ENCODE assay signal across 8 mouse cellular contexts in the genomic region with DNA sequence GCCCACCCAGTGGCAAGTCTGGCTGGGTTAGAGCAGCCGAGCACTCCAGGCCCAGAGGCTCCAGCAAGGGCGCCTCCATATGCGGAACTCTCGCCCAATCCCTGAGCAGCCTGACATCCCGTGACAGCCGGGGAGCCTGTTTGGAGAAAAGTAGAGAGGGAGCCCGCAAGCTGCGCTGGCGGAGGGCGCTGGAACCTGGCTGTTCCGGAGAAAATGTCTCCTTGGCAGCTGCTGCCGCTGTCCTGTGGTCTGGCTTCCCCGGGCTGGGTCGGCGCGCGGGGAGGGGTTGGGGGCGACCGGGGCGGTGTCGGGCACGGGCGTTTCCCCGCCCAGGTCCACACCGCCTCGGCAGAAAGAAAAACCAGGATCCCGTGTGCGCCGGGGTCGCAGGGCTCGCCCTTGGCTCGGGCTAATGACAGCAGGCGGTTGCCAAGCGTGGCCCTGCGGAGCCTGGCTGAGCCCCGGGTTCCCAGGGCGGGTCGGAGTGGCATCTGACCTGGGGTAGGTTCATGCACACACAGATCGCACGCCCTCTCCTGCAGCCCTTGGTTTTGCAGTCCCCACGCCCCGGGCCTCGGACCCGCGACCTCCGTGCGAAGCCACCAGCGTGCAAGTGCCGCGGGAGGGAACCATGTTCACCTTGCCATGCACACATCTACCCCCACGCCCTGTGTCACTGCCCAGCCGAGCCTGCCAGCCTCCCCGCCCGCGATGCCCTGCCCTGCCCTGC. TPM values are rescaled to one million over a fixed set of nuclear protein-coding genes. Genes with fewer than 3 reads are reported as not detected.
A peak's percentile ranks its signal among the peaks of the same experiment; 100 is the strongest.
DNase-seq lines count a peak whose midpoint lies in the region; ATAC-seq and TF ChIP-seq lines count a peak whose summit lies in the region.

No protein-coding gene starts in this region.

- H3K27me3 ChIP-seq in CH12.LX (replicated peaks): peaks cover 9% of the 10 kb centered on the region
- H3K27me3 ChIP-seq in forebrain, embryonic 10.5 days (ENCODE audit: poor library complexity, severe bottlenecking): no peaks in the 10 kb centered on the region
- H3K27me3 ChIP-seq in heart, embryonic 15.5 days: no peaks in the 10 kb centered on the region
- no peaks in the 10 kb centered on the region for H3K27me3 ChIP-seq in liver, embryonic 13.5 days
- H3K27me3 ChIP-seq in stomach, embryonic 14.5 days (ENCODE audit: control insufficient read depth, insufficient read depth, low read length): no peaks in the 10 kb centered on the region

- no peak for TF ChIP-seq EP300 in CH12.LX (IDR thresholded peaks at IDR 0.05; ENCODE audit: low read length)

- peak; percentile 44; the same call in 1 of the 2 replicates for TF ChIP-seq POLR2A in CH12.LX (IDR thresholded peaks at IDR 0.05; ENCODE audit: low read depth, low read length)

- WGBS in forebrain, embryonic 10.5 days: under 1% methylated on average over 53 of the region's 55 CpGs
- under 1% methylated on average over 52 of the region's 55 CpGs for WGBS in heart, embryonic 15.5 days
- under 1% methylated on average over 55 of the region's 55 CpGs for WGBS in liver, embryonic 13.5 days (ENCODE audit: insufficient replicate concordance)
- WGBS in stomach, embryonic 14.5 days: under 1% methylated on average over 51 of the region's 55 CpGs

- no peak for TF ChIP-seq RAD21 in CH12.LX (IDR thresholded peaks at IDR 0.05; ENCODE audit: low read depth, low read length)

- peak overlapping the region; percentile 68 for H3K4me2 ChIP-seq in CH12.LX (ENCODE audit: insufficient read depth, low read depth, poor library complexity, severe bottlenecking)
- H3K4me2 ChIP-seq in heart, embryonic 15.5 days: peak overlapping the region; percentile 93
- peak overlapping the region; percentile 99 for H3K4me2 ChIP-seq in liver, embryonic 13.5 days
- peak overlapping the region; percentile 88 for H3K4me2 ChIP-seq in stomach, embryonic 14.5 days (replicated peaks; ENCODE audit: low read depth, low read length)

- dilution Hi-C loops in CH12.LX (cut with MboI; ENCODE audit: extremely low pct_ligation_motif_present, extremely low pct_unique_long_range_greater_than_20kb, low sequenced_read_pairs): no loop called here

- ATAC-seq in heart, embryonic 15.5 days (replicated peaks; ENCODE audit: insufficient number of reproducible peaks, insufficient read depth, low FRiP score, low read depth): peak; percentile 82
- peak; percentile 67 for ATAC-seq in liver, embryonic 13.5 days (ENCODE audit: low read depth)
- peak; percentile 82 for ATAC-seq in stomach, embryonic 14.5 days (ENCODE audit: insufficient number of reproducible peaks, insufficient read depth, low FRiP score, low read depth)

- no peaks in the 10 kb centered on the region for H3K79me2 ChIP-seq in CH12.LX (replicated peaks; ENCODE audit: control insufficient read depth, extremely low read depth, insufficient read depth, poor library complexity, severe bottlenecking)

- in situ Hi-C loops in CH12.LX (cut with MboI; ENCODE audit: low pct_ligation_motif_present, low pct_unique_long_range_greater_than_20kb, low sequenced_read_pairs): no loop called here

- TF ChIP-seq CTCF in CH12.LX (conservative IDR thresholded peaks at IDR 0.05 in 1 of 2, IDR thresholded peaks at IDR 0.05 in 1 of 2; ENCODE audit: low read depth in 2 of 2, low read length in 2 of 2): no peak

- peak overlapping the region; percentile 30; the same call in 1 of the 2 replicates for H3K27ac ChIP-seq in CH12.LX (ENCODE audit: insufficient read depth, low read depth)
- H3K27ac ChIP-seq in forebrain, embryonic 10.5 days: peak overlapping the region; percentile 98
- H3K27ac ChIP-seq in heart, embryonic 15.5 days: peak overlapping the region; percentile 99
- peak overlapping the region; percentile 93 for H3K27ac ChIP-seq in liver, embryonic 13.5 days
- peak overlapping the region; percentile 97 for H3K27ac ChIP-seq in stomach, embryonic 14.5 days (ENCODE audit: low read length)

- no peaks in the 10 kb centered on the region for H3K9me3 ChIP-seq in CH12.LX (replicated peaks; ENCODE audit: low read length)
- H3K9me3 ChIP-seq in forebrain, embryonic 10.5 days: no peaks in the 10 kb centered on the region
- no peaks in the 10 kb centered on the region for H3K9me3 ChIP-seq in heart, embryonic 15.5 days (replicated peaks)
- no peaks in the 10 kb centered on the region for H3K9me3 ChIP-seq in liver, embryonic 13.5 days (replicated peaks)
- H3K9me3 ChIP-seq in stomach, embryonic 14.5 days (ENCODE audit: control insufficient read depth, low read depth, low read length): no peaks in the 10 kb centered on the region

- H3K9ac ChIP-seq in CH12.LX (ENCODE audit: insufficient read depth, low read depth): peak overlapping the region; percentile 90
- H3K9ac ChIP-seq in heart, embryonic 15.5 days: peak overlapping the region; percentile 92
- peak overlapping the region; percentile 94 for H3K9ac ChIP-seq in liver, embryonic 13.5 days
- H3K9ac ChIP-seq in stomach, embryonic 14.5 days (replicated peaks; ENCODE audit: low read depth, low read length): peak overlapping the region; percentile 87

- peak overlapping the region; percentile 72 to 97 (median 74) for H3K4me3 ChIP-seq in CH12.LX (replicated peaks in 1 of 3; ENCODE audit: low read depth in 2 of 3, low read length in 2 of 3, poor library complexity in 1 of 3)
- H3K4me3 ChIP-seq in forebrain, embryonic 10.5 days: peak overlapping the region; percentile 87
- H3K4me3 ChIP-seq in heart, embryonic 15.5 days: peak overlapping the region; percentile 80
- H3K4me3 ChIP-seq in liver, embryonic 13.5 days (replicated peaks): peak overlapping the region; percentile 87
- H3K4me3 ChIP-seq in stomach, embryonic 14.5 days (ENCODE audit: low read depth, low read length): peak overlapping the region; percentile 80

- peaks cover 0 to 8% of the 10 kb centered on the region in 2 experiments; a peak in 2 of 4 replicates for H3K4me1 ChIP-seq in CH12.LX (ENCODE audit: control insufficient read depth in 1 of 2, insufficient read depth in 2 of 2)
- H3K4me1 ChIP-seq in forebrain, embryonic 10.5 days: peaks cover 34% of the 10 kb centered on the region
- H3K4me1 ChIP-seq in heart, embryonic 15.5 days (replicated peaks): peaks cover 13% of the 10 kb centered on the region
- peaks cover 36% of the 10 kb centered on the region for H3K4me1 ChIP-seq in liver, embryonic 13.5 days (replicated peaks)
- peaks cover 12% of the 10 kb centered on the region; the same call in 1 of the 2 replicates for H3K4me1 ChIP-seq in stomach, embryonic 14.5 days (ENCODE audit: control insufficient read depth, insufficient read depth, low read length)

- H3K36me3 ChIP-seq in CH12.LX (replicated peaks in 1 of 2; ENCODE audit: control insufficient read depth in 1 of 2, insufficient read depth in 1 of 2, low read length in 1 of 2): peaks cover 0 to 3% of the 10 kb centered on the region in 2 experiments
- no peaks in the 10 kb centered on the region for H3K36me3 ChIP-seq in forebrain, embryonic 10.5 days (replicated peaks)
- H3K36me3 ChIP-seq in heart, embryonic 15.5 days: 0 out of 2 replicates have a peak, but pooled peaks cover 5% of the 10 kb centered on the region
- H3K36me3 ChIP-seq in liver, embryonic 13.5 days: peaks cover 5% of the 10 kb centered on the region; the same call in 1 of the 2 replicates
- H3K36me3 ChIP-seq in stomach, embryonic 14.5 days (ENCODE audit: control insufficient read depth, insufficient read depth, low read length): peaks cover 7% of the 10 kb centered on the region; the same call in 1 of the 2 replicates

- DNase-seq in CH12.LX (ENCODE audit: extremely low read depth): peak; percentile 32
- peak; percentile 63 for DNase-seq in c-Kit-positive CD71-negative TER-119-negative erythroid progenitor cells, embryonic 14.5 days (ENCODE audit: low read depth)
- DNase-seq in forebrain, embryonic 10.5 days (ENCODE audit: extremely low spot score, low spot score): peak; percentile 84
- peak; percentile 89 for DNase-seq in kidney, postnatal 14 days
- DNase-seq in liver, embryonic 13.5 days: peak; percentile 70
- peak; percentile 13 to 36 for DNase-seq in natural killer cell, adult 2 months (ENCODE audit: low spot score in 2 of 2)

TF ChIP-seq in CH12.LX, 34 proteins besides CTCF, POLR2A, EP300 and RAD21 (continues in another document):
- TF ChIP-seq CHD1 (IDR thresholded peaks at IDR 0.05; ENCODE audit: low read depth, low read length) (no peak), TCF12 (IDR thresholded peaks at IDR 0.05; ENCODE audit: low read depth, low read length) (0 out of 2 replicates have a peak, but pooled peaks have one; percentile 13), NRF1 (IDR thresholded peaks at IDR 0.05; ENCODE audit: low read depth, low read length) (no peak), SMC3 (IDR thresholded peaks at IDR 0.05; ENCODE audit: low read depth, low read length) (no peak), MYC (IDR thresholded peaks at IDR 0.05; ENCODE audit: low read depth, low read length) (no peak), JUND (conservative IDR thresholded peaks at IDR 0.05; ENCODE audit: low read depth, low read length) (no peak)

RNA-seq across cellular contexts. Expression of a gene that starts 1.1 kb away (rescaled TPM):
- total RNA-seq in CH12.LX (2012; rRNA removed) (2.5 and 3.1 TPM in 2 replicates), CH12.LX (2014; rRNA removed) (1.5 and 1.6 TPM in 2 replicates)
- 3.9 and 4.4 TPM in 2 replicates for polyA plus RNA-seq in CH12.LX (2012; ENCODE audit: insufficient read length, low read depth)
- polyA plus RNA-seq in forebrain, embryonic 10.5 days (2016; fragmentation: Nextera tagmentation; extraction: Ambion mirVana): 14.2 and 14.7 TPM in 2 replicates
- polyA plus RNA-seq in heart, embryonic 15.5 days (2015; fragmentation: Nextera tagmentation; extraction: Ambion mirVana): 31.1 and 32.4 TPM in 2 replicates
- 9.0 and 9.5 TPM in 2 replicates for polyA plus RNA-seq in liver, embryonic 13.5 days (2015; fragmentation: Nextera tagmentation; extraction: Ambion mirVana)
- polyA plus RNA-seq in stomach, embryonic 14.5 days (2014; fragmentation: Nextera tagmentation; extraction: Ambion mirVana): 36.3 and 36.8 TPM in 2 replicates

RNA-seq across cellular contexts. Expression of a gene that starts 44.4 kb away (rescaled TPM):
- total RNA-seq in CH12.LX (2012; rRNA removed): 30.5 and 38.7 TPM in 2 replicates
- 16.9 and 21.3 TPM in 2 replicates for total RNA-seq in CH12.LX (2014; rRNA removed)
- 32.3 and 42.8 TPM in 2 replicates for polyA plus RNA-seq in CH12.LX (2012; ENCODE audit: insufficient read length, low read depth)
- 2.3 and 4.1 TPM in 2 replicates for polyA plus RNA-seq in forebrain, embryonic 10.5 days (2016; fragmentation: Nextera tagmentation; extraction: Ambion mirVana)
- 13.6 and 19.2 TPM in 2 replicates for polyA plus RNA-seq in heart, embryonic 15.5 days (2015; fragmentation: Nextera tagmentation; extraction: Ambion mirVana)
- 8.1 and 9.0 TPM in 2 replicates for polyA plus RNA-seq in liver, embryonic 13.5 days (2015; fragmentation: Nextera tagmentation; extraction: Ambion mirVana)
- polyA plus RNA-seq in stomach, embryonic 14.5 days (2014; fragmentation: Nextera tagmentation; extraction: Ambion mirVana): 28.8 and 30.4 TPM in 2 replicates

RNA-seq across cellular contexts. Expression of a gene that starts 53.8 kb away (rescaled TPM):
- total RNA-seq in CH12.LX (2012; rRNA removed) (not detected in 2 replicates), CH12.LX (2014; rRNA removed) (not detected in 2 replicates)
- polyA plus RNA-seq in CH12.LX (2012; ENCODE audit: insufficient read length, low read depth): not detected in 2 replicates
- 0.14 and 0.15 TPM in 2 replicates for polyA plus RNA-seq in forebrain, embryonic 10.5 days (2016; fragmentation: Nextera tagmentation; extraction: Ambion mirVana)
- 0.26 and 0.46 TPM in 2 replicates for polyA plus RNA-seq in heart, embryonic 15.5 days (2015; fragmentation: Nextera tagmentation; extraction: Ambion mirVana)
- 0.02 TPM in 2 replicates for polyA plus RNA-seq in liver, embryonic 13.5 days (2015; fragmentation: Nextera tagmentation; extraction: Ambion mirVana)
- polyA plus RNA-seq in stomach, embryonic 14.5 days (2014; fragmentation: Nextera tagmentation; extraction: Ambion mirVana): 0.35 and 0.77 TPM in 2 replicates

Comparison
In these comparisons a context has a peak if more than half of its experiments do, and no peak if none do; other contexts are left out.
1. Peak in every context shown above with its lines: DNase-seq, ATAC-seq, H3K4me3 ChIP-seq and H3K27ac ChIP-seq.
2. DNase-seq: peak in every context shown above with its lines; median percentile 89 in kidney, postnatal 14 days; 84 in forebrain, embryonic 10.5 days; 70 in liver, embryonic 13.5 days; 63 in c-Kit-positive CD71-negative TER-119-negative erythroid progenitor cells, embryonic 14.5 days; 32 in CH12.LX; 24 in natural killer cell, adult 2 months.
3. H3K27ac ChIP-seq: peak in every context shown above with its lines; median percentile 99 in heart, embryonic 15.5 days; 98 in forebrain, embryonic 10.5 days; 97 in stomach, embryonic 14.5 days; 93 in liver, embryonic 13.5 days; 30 in CH12.LX.